Mouse (Mus musculus): ENCODE data around the gene Cald1.

- TF ChIP-seq CTCF (conservative IDR thresholded peaks at IDR 0.05; ENCODE audit: low read length) (no peak), NANOG (IDR thresholded peaks at IDR 0.05; ENCODE audit: borderline replicate concordance, low read length) (no peak), POU5F1 (IDR thresholded peaks at IDR 0.05; ENCODE audit: borderline replicate concordance, low read length) (no peak)
Observed at GRCm38 (mm10) chr6:34725660-34726059, 127.4 kb downstream of the Cald1 start.
